Mouse (Mus musculus): ENCODE results near the gene Mtr. TPM values are rescaled to one million over a fixed set of nuclear protein-coding genes. Genes with fewer than 3 reads are reported as not detected.

Mtr gene
- 1.1 and 1.7 TPM in 2 replicates for polyA plus RNA-seq (2021; fragmentation: Nextera tagmentation)
- long read RNA-seq, experiment 1, full-length matches to known transcripts, result 1 of 6 reads
- long read RNA-seq, experiment 1, partial matches to known transcripts, result 3 of 6 reads
- long read RNA-seq, experiment 1, other reads (novel, unspliced or antisense), result 2 of 6 reads
- long read RNA-seq, experiment 2, full-length matches to known transcripts, result 5 of 12 reads
- long read RNA-seq, experiment 2, partial matches to known transcripts, result 1 of 12 reads
- long read RNA-seq, experiment 2, other reads (novel, unspliced or antisense), result 6 of 12 reads

GRCm38 (mm10) chr13:12257391-12258380 lies at the start of gene Mtr:
Gene Mtr (minus strand): TSS chr13:12258113.

Other genes starting within 250 kb of the Mtr start
- 8.0 and 10.2 TPM in 2 replicates for gene Ryr2, start 151.2 kb downstream of the Mtr start, polyA plus RNA-seq (2021; fragmentation: Nextera tagmentation)
- 12.3 and 12.6 TPM in 2 replicates for gene Actn2, start 82.6 kb upstream of the Mtr start, polyA plus RNA-seq (2021; fragmentation: Nextera tagmentation)
- gene Heatr1, start 136.9 kb upstream of the Mtr start, polyA plus RNA-seq (2021; fragmentation: Nextera tagmentation), result 7.9 and 10.5 TPM in 2 replicates
- 15.3 and 16.2 TPM in 2 replicates for gene Lgals8, start 206.8 kb upstream of the Mtr start, polyA plus RNA-seq (2021; fragmentation: Nextera tagmentation)

Data from layer of hippocampus, adult 6 months (tissue).